Mouse (Mus musculus): Measurements from ENCODE around the gene Igsf23. TPM values are rescaled to one million over a fixed set of nuclear protein-coding genes. Genes with fewer than 3 reads are reported as not detected.

Igsf23 gene
- 11.7 and 16.6 TPM in 2 replicates for polyA plus RNA-seq (2012; rRNA removed)

GRCm38 (mm10) chr7:19950589-19950988 lies at the start of gene Igsf23:
TSS of gene Igsf23 (minus strand) at chr7:19950756.

GRCm38 (mm10) chr7:19991165-19991564 lies 40.6 kb upstream of the Igsf23 start, which contains the start of gene Nlrp9b:
TSS of gene Nlrp9b (plus strand) at chr7:19991465.

GRCm38 (mm10) chr7:19964985-19965579 lies 14.5 kb upstream of the Igsf23 start, which contains the start of gene Ceacam20:
TSS of gene Ceacam20 (plus strand) at chr7:19965412.

GRCm38 (mm10) chr7:19920506-19921261 lies 29.9 kb downstream of the Igsf23 start, which contains the start of gene Pvr:
TSS of gene Pvr (minus strand) at chr7:19921160.

GRCm38 (mm10) chr7:19887849-19888248 lies 62.7 kb downstream of the Igsf23 start, which contains the start of gene Ceacam19:
TSS of gene Ceacam19 (minus strand) at chr7:19887965.

Other genes with a start within 250 kb of the Igsf23 start
- 58.9 and 85.6 TPM in 2 replicates for gene Tomm40, start 235.3 kb downstream of the Igsf23 start, polyA plus RNA-seq (2012; rRNA removed)
- gene Nectin2, start 200.3 kb downstream of the Igsf23 start, polyA plus RNA-seq (2012; rRNA removed) = 64.6 and 101 TPM in 2 replicates
- gene Bcam, start 179.7 kb downstream of the Igsf23 start, polyA plus RNA-seq (2012; rRNA removed) = 52.3 and 63.9 TPM in 2 replicates
- 41.1 and 54.6 TPM in 2 replicates for gene Cblc, start 153.9 kb downstream of the Igsf23 start, polyA plus RNA-seq (2012; rRNA removed)
- 47.9 and 87.5 TPM in 2 replicates for gene Bcl3, start 128.0 kb downstream of the Igsf23 start, polyA plus RNA-seq (2012; rRNA removed)
- gene Gm19345, start 98.8 kb downstream of the Igsf23 start, polyA plus RNA-seq (2012; rRNA removed) = 0.53 TPM in 1 of 2 replicates, not detected in the other
- 0.26 and 0.29 TPM in 2 replicates for gene Ceacam16, start 89.5 kb downstream of the Igsf23 start, polyA plus RNA-seq (2012; rRNA removed)
- 2.5 and 3.0 TPM in 2 replicates for gene Ceacam19, start 62.8 kb downstream of the Igsf23 start, polyA plus RNA-seq (2012; rRNA removed)
- gene Pvr, start 29.6 kb downstream of the Igsf23 start, polyA plus RNA-seq (2012; rRNA removed) = 2.3 and 3.4 TPM in 2 replicates
- 0.06 TPM in 1 of 2 replicates, not detected in the other for gene Ceacam20, start 14.7 kb upstream of the Igsf23 start, polyA plus RNA-seq (2012; rRNA removed)
- gene Nlrp9b, start 40.7 kb upstream of the Igsf23 start, polyA plus RNA-seq (2012; rRNA removed) = not detected in 2 replicates
- not detected in 2 replicates for gene Vmn1r91, start 148.9 kb upstream of the Igsf23 start, polyA plus RNA-seq (2012; rRNA removed)
- not detected in 2 replicates for gene Gm16442, start 171.8 kb upstream of the Igsf23 start, polyA plus RNA-seq (2012; rRNA removed)
- gene Vmn1r93, start 188.3 kb upstream of the Igsf23 start, polyA plus RNA-seq (2012; rRNA removed) = not detected in 2 replicates
- not detected in 2 replicates for gene Vmn1r94, start 217.6 kb upstream of the Igsf23 start, polyA plus RNA-seq (2012; rRNA removed)
- gene Vmn1r95, start 243.0 kb upstream of the Igsf23 start, polyA plus RNA-seq (2012; rRNA removed) = not detected in 2 replicates